Mouse (Mus musculus): Measurements from ENCODE around the gene Aim2. TPM values are rescaled to one million over a fixed set of nuclear protein-coding genes. Genes with fewer than 3 reads are reported as not detected.

Aim2 gene
- polyA plus RNA-seq, 1 experiment from 2014 or later, result 5.3 TPM

GRCm38 (mm10) chr1:173359590-173360290, 9.1 kb downstream of the Aim2 start:
- Histone ChIP-seq H3K4me1 (ENCODE audit: control insufficient read depth, insufficient read depth, low read length) (no peaks in the 10 kb centered on the region), H3K4me2 (ENCODE audit: low read depth, low read length) (no peak overlapping the region), H3K4me3 (ENCODE audit: low read length) (no peak overlapping the region), H3K9ac (ENCODE audit: low read depth, low read length) (no peak overlapping the region), H3K27ac (ENCODE audit: low read length) (no peak overlapping the region), H3K27me3 (replicated peaks; ENCODE audit: control insufficient read depth, insufficient read depth, low read length) (no peaks in the 10 kb centered on the region), H3K36me3 (ENCODE audit: control insufficient read depth, insufficient read depth, low read length) (no peaks in the 10 kb centered on the region), H3K9me3 (ENCODE audit: control insufficient read depth, low read length) (no peaks in the 10 kb centered on the region)
- no peak for ATAC-seq
- 78% methylated on average over 4 of the region's 4 CpGs for WGBS

- H3K27me3 ChIP-seq (replicated peaks; ENCODE audit: control insufficient read depth, insufficient read depth, low read length), result peaks cover 4% of the 10 kb centered on the region; the same call in 1 of the 2 replicates
- H3K9me3 ChIP-seq (ENCODE audit: control insufficient read depth, low read length), result no peaks in the 10 kb centered on the region
- H3K4me3 ChIP-seq (ENCODE audit: low read length), result no peak overlapping the region
- H3K27ac ChIP-seq (ENCODE audit: low read length), result no peak overlapping the region
- H3K36me3 ChIP-seq (ENCODE audit: control insufficient read depth, insufficient read depth, low read length), result no peaks in the 10 kb centered on the region
- H3K4me2 ChIP-seq (ENCODE audit: low read depth, low read length), result no peak overlapping the region
- H3K4me1 ChIP-seq (ENCODE audit: control insufficient read depth, insufficient read depth, low read length), result peaks cover 2% of the 10 kb centered on the region; the same call in 1 of the 2 replicates
- peak; percentile 64; the same call in 1 of the 2 replicates for ATAC-seq
- H3K9ac ChIP-seq (ENCODE audit: low read depth, low read length), result no peak overlapping the region
- 31% methylated on average over 6 of the region's 6 CpGs for WGBS
These were observed 11.0 kb downstream of the Aim2 start for GRCm38 (mm10) chr1:173361651-173362050.

GRCm38 (mm10) chr1:173363436-173363835, 12.8 kb downstream of the Aim2 start:
- peaks cover 19% of the 10 kb centered on the region for H3K27me3 ChIP-seq (replicated peaks; ENCODE audit: control insufficient read depth, insufficient read depth, low read length)
- no peak overlapping the region for H3K4me2 ChIP-seq (ENCODE audit: low read depth, low read length)
- no peaks in the 10 kb centered on the region for H3K9me3 ChIP-seq (ENCODE audit: control insufficient read depth, low read length)
- H3K4me1 ChIP-seq (ENCODE audit: control insufficient read depth, insufficient read depth, low read length), result peaks cover 10% of the 10 kb centered on the region; the same call in 1 of the 2 replicates
- ATAC-seq, result no peak
- no peak overlapping the region for H3K4me3 ChIP-seq (ENCODE audit: low read length)
- no peaks in the 10 kb centered on the region for H3K36me3 ChIP-seq (ENCODE audit: control insufficient read depth, insufficient read depth, low read length)
- H3K27ac ChIP-seq (ENCODE audit: low read length), result no peak overlapping the region
- WGBS, result 91% methylated on average over 2 of the region's 2 CpGs
- no peak overlapping the region for H3K9ac ChIP-seq (ENCODE audit: low read depth, low read length)

- Histone ChIP-seq H3K4me1 (ENCODE audit: control insufficient read depth, insufficient read depth, low read length) (peaks cover 10% of the 10 kb centered on the region; the same call in 1 of the 2 replicates), H3K9me3 (ENCODE audit: control insufficient read depth, low read length) (no peaks in the 10 kb centered on the region), H3K4me3 (ENCODE audit: low read length) (no peak overlapping the region), H3K9ac (ENCODE audit: low read depth, low read length) (no peak overlapping the region), H3K4me2 (ENCODE audit: low read depth, low read length) (no peak overlapping the region), H3K36me3 (ENCODE audit: control insufficient read depth, insufficient read depth, low read length) (no peaks in the 10 kb centered on the region), H3K27ac (ENCODE audit: low read length) (no peak overlapping the region), H3K27me3 (replicated peaks; ENCODE audit: control insufficient read depth, insufficient read depth, low read length) (peaks cover 23% of the 10 kb centered on the region)
- no peak for ATAC-seq
- whole genome bisulfite sequencing, result 80% methylated on average over 4 of the region's 4 CpGs
These were observed 13.6 kb downstream of the Aim2 start for GRCm38 (mm10) chr1:173364125-173364800.

GRCm38 (mm10) chr1:173365970-173366409, 15.3 kb downstream of the Aim2 start:
- H3K4me2 ChIP-seq (ENCODE audit: low read depth, low read length), result peak overlapping the region; percentile 83
- peaks cover 10% of the 10 kb centered on the region; the same call in 1 of the 2 replicates for H3K4me1 ChIP-seq (ENCODE audit: control insufficient read depth, insufficient read depth, low read length)
- no peaks in the 10 kb centered on the region for H3K36me3 ChIP-seq (ENCODE audit: control insufficient read depth, insufficient read depth, low read length)
- peak overlapping the region; percentile 54 for H3K4me3 ChIP-seq (ENCODE audit: low read length)
- WGBS, result 3% methylated on average over 13 of the region's 13 CpGs
- H3K27me3 ChIP-seq (replicated peaks; ENCODE audit: control insufficient read depth, insufficient read depth, low read length), result peaks cover 24% of the 10 kb centered on the region
- H3K27ac ChIP-seq (ENCODE audit: low read length), result no peak overlapping the region
- ATAC-seq, result no peak; the same call in 1 of the 2 replicates
- no peak overlapping the region for H3K9ac ChIP-seq (ENCODE audit: low read depth, low read length)
- H3K9me3 ChIP-seq (ENCODE audit: control insufficient read depth, low read length), result no peaks in the 10 kb centered on the region

GRCm38 (mm10) chr1:173366701-173367355, 16.1 kb downstream of the Aim2 start:
- under 1% methylated on average over 31 of the region's 31 CpGs for WGBS
- H3K4me3 ChIP-seq (ENCODE audit: low read length), result peak overlapping the region; percentile 54
- no peaks in the 10 kb centered on the region for H3K9me3 ChIP-seq (ENCODE audit: control insufficient read depth, low read length)
- peak; percentile 39 for ATAC-seq
- peak overlapping the region; percentile 83 for H3K4me2 ChIP-seq (ENCODE audit: low read depth, low read length)
- H3K27me3 ChIP-seq (replicated peaks; ENCODE audit: control insufficient read depth, insufficient read depth, low read length), result peaks cover 24% of the 10 kb centered on the region
- no peak overlapping the region for H3K27ac ChIP-seq (ENCODE audit: low read length)
- H3K9ac ChIP-seq (ENCODE audit: low read depth, low read length), result peak overlapping the region; percentile 64
- no peaks in the 10 kb centered on the region for H3K36me3 ChIP-seq (ENCODE audit: control insufficient read depth, insufficient read depth, low read length)
- peaks cover 10% of the 10 kb centered on the region; the same call in 1 of the 2 replicates for H3K4me1 ChIP-seq (ENCODE audit: control insufficient read depth, insufficient read depth, low read length)

GRCm38 (mm10) chr1:173367356-173368046, 16.8 kb downstream of the Aim2 start, which contains the start of gene Cadm3:
Cadm3 (minus strand) TSS chr1:173367695.
- H3K9me3 ChIP-seq (ENCODE audit: control insufficient read depth, low read length), result no peaks in the 10 kb centered on the region
- peak; percentile 67 for ATAC-seq
- peak within 1 kb of the TSS; percentile 83 for H3K4me2 ChIP-seq (ENCODE audit: low read depth, low read length)
- H3K36me3 ChIP-seq (ENCODE audit: control insufficient read depth, insufficient read depth, low read length), result no peaks in the 10 kb centered on the region
- H3K4me1 ChIP-seq (ENCODE audit: control insufficient read depth, insufficient read depth, low read length), result peaks cover 10% of the 10 kb centered on the region; the same call in 1 of the 2 replicates
- no peak within 1 kb of the TSS for H3K27ac ChIP-seq (ENCODE audit: low read length)
- WGBS, result under 1% methylated on average over 45 of the region's 46 CpGs
- H3K27me3 ChIP-seq (replicated peaks; ENCODE audit: control insufficient read depth, insufficient read depth, low read length), result peaks cover 24% of the 10 kb centered on the region
- H3K4me3 ChIP-seq (ENCODE audit: low read length), result peak within 1 kb of the TSS; percentile 54
- peak within 1 kb of the TSS; percentile 64 for H3K9ac ChIP-seq (ENCODE audit: low read depth, low read length)

GRCm38 (mm10) chr1:173369611-173370010, 18.9 kb downstream of the Aim2 start:
- H3K4me3 ChIP-seq (ENCODE audit: low read length), result no peak overlapping the region
- no peaks in the 10 kb centered on the region for H3K9me3 ChIP-seq (ENCODE audit: control insufficient read depth, low read length)
- no peak overlapping the region for H3K4me2 ChIP-seq (ENCODE audit: low read depth, low read length)
- H3K27ac ChIP-seq (ENCODE audit: low read length), result no peak overlapping the region
- WGBS, result 77% methylated on average over 2 of the region's 2 CpGs
- peaks cover 24% of the 10 kb centered on the region for H3K27me3 ChIP-seq (replicated peaks; ENCODE audit: control insufficient read depth, insufficient read depth, low read length)
- no peak overlapping the region for H3K9ac ChIP-seq (ENCODE audit: low read depth, low read length)
- H3K36me3 ChIP-seq (ENCODE audit: control insufficient read depth, insufficient read depth, low read length), result no peaks in the 10 kb centered on the region
- peaks cover 10% of the 10 kb centered on the region; the same call in 1 of the 2 replicates for H3K4me1 ChIP-seq (ENCODE audit: control insufficient read depth, insufficient read depth, low read length)
- no peak for ATAC-seq

Measured in intestine, embryonic 16.5 days (tissue).